Mouse (Mus musculus) ES-Bruce4 (cell line): Measurements from ENCODE around the gene Tssk2. TPM values are rescaled to one million over a fixed set of nuclear protein-coding genes. Genes with fewer than 3 reads are reported as not detected.

Experiments
- H3K27ac ChIP-seq: 2 replicates; pipeline ENCODE4 v1.5.1; 2012; ENCODE audit warnings: low read length, inconsistent platforms; ENCODE audit not compliant: insufficient read depth
- H3K27me3 ChIP-seq: 2 replicates; pipeline ENCODE4 v1.6.1; 2012; ENCODE audit warnings: mild to moderate bottlenecking, low read length, inconsistent platforms; ENCODE audit not compliant: control insufficient read depth, poor library complexity, insufficient read depth, severe bottlenecking
- H3K36me3 ChIP-seq: 2 replicates; pipeline ENCODE4 v1.6.1; 2012; ENCODE audit warnings: inconsistent platforms, mild to moderate bottlenecking, low read length, moderate library complexity; ENCODE audit not compliant: control insufficient read depth, poor library complexity, insufficient read depth, severe bottlenecking
- H3K4me1 ChIP-seq: one replicate; pipeline ENCODE4 v1.8.1; 2011; ENCODE audit warnings: low read length; ENCODE audit not compliant: control insufficient read depth, insufficient read depth
- H3K4me3 ChIP-seq: 2 replicates; pipeline ENCODE4 v1.5.1; 2011; ENCODE audit warnings: low read depth, mild to moderate bottlenecking, low read length
- H3K9ac ChIP-seq: 2 replicates; pipeline ENCODE4 v1.6.1; 2012; ENCODE audit warnings: low read depth, mild to moderate bottlenecking, inconsistent platforms; ENCODE audit not compliant: poor library complexity, severe bottlenecking
- H3K9me3 ChIP-seq: replicated peaks from 2 replicates; pipeline ENCODE4 v1.6.1; 2012; ENCODE audit warnings: mild to moderate bottlenecking, low read length, inconsistent platforms; ENCODE audit not compliant: control insufficient read depth, poor library complexity, insufficient read depth, severe bottlenecking
- CTCF ChIP-seq: IDR thresholded peaks from one replicate; pipeline ENCODE4 v1.8.1; 2011; ENCODE audit warnings: low read depth, low read length
- EP300 ChIP-seq: IDR thresholded peaks from 2 replicates; pipeline ENCODE4 v1.6.1; 2011; ENCODE audit warnings: low read depth, low read length; ENCODE audit not compliant: insufficient read depth
- POLR2A ChIP-seq: IDR thresholded peaks from one replicate; pipeline ENCODE4 v1.8.1; 2011; ENCODE audit warnings: low read length; ENCODE audit not compliant: insufficient read depth
- polyA plus RNA-seq: library from polyadenylated mRNA; stranded (reverse); fragments of >200 nt; gene quantifications from 2 replicates; pipeline ENCODE4 v1.2.4, GENCODE M21; 2011; ENCODE audit warnings: low read depth; ENCODE audit not compliant: missing spikeins, insufficient read depth, insufficient read length

Gene Tssk2
- polyA plus RNA-seq, 1 experiment = not detected

GRCm38 (mm10) chr16:17911052-17911595, 12.7 kb downstream of the Tssk2 start, which contains the start of gene Ess2:
Gene Ess2, minus strand, starts transcription at chr16:17911348.
- peaks cover 11% of the 10 kb centered on the region; the same call in 1 of the 2 replicates for H3K27me3 ChIP-seq
- peaks cover 4% of the 10 kb centered on the region; the same call in 1 of the 2 replicates for H3K36me3 ChIP-seq
- H3K4me1 ChIP-seq = no peaks in the 10 kb centered on the region
- no peaks in the 10 kb centered on the region for H3K9me3 ChIP-seq
- no peak within 1 kb of the TSS for H3K27ac ChIP-seq
- TF ChIP-seq POLR2A (no peak), EP300 (no peak), CTCF (peak; percentile 48)
- H3K4me3 ChIP-seq = peak within 1 kb of the TSS; percentile 88
- peak within 1 kb of the TSS; percentile 81 for H3K9ac ChIP-seq

- Histone ChIP-seq H3K27me3 (peaks cover 11% of the 10 kb centered on the region; the same call in 1 of the 2 replicates), H3K9ac (peak within 1 kb of the TSS; percentile 60), H3K4me3 (peak within 1 kb of the TSS; percentile 71), H3K4me1 (no peaks in the 10 kb centered on the region), H3K36me3 (no peaks in the 10 kb centered on the region), H3K27ac (no peak within 1 kb of the TSS), H3K9me3 (no peaks in the 10 kb centered on the region)
- TF ChIP-seq EP300 = no peak
- TF ChIP-seq POLR2A = no peak
- no peak for TF ChIP-seq CTCF
These were observed 16.1 kb downstream of the Tssk2 start, which contains the start of gene Gsc2 for GRCm38 (mm10) chr16:17914307-17915249. Gene Gsc2, minus strand, starts transcription at chr16:17915059.

GRCm38 (mm10) chr16:17920586-17920985, 22.1 kb downstream of the Tssk2 start:
- no peaks in the 10 kb centered on the region for H3K9me3 ChIP-seq
- H3K9ac ChIP-seq = peak overlapping the region; percentile 61
- peak overlapping the region; percentile 10 for H3K4me3 ChIP-seq
- H3K27me3 ChIP-seq = peaks cover 5% of the 10 kb centered on the region; the same call in 1 of the 2 replicates
- H3K36me3 ChIP-seq = peaks cover 4% of the 10 kb centered on the region
- no peaks in the 10 kb centered on the region for H3K4me1 ChIP-seq
- TF ChIP-seq EP300 (no peak), CTCF (no peak), POLR2A (no peak)
- no peak overlapping the region for H3K27ac ChIP-seq

GRCm38 (mm10) chr16:17921325-17922162, 23.1 kb downstream of the Tssk2 start:
- Histone ChIP-seq H3K9ac (peak overlapping the region; percentile 61), H3K9me3 (no peaks in the 10 kb centered on the region), H3K36me3 (peaks cover 9% of the 10 kb centered on the region), H3K4me3 (peak overlapping the region; percentile 82), H3K4me1 (no peaks in the 10 kb centered on the region), H3K27me3 (no peaks in the 10 kb centered on the region), H3K27ac (peak overlapping the region; percentile 86)
- TF ChIP-seq EP300 (no peak), POLR2A (peak; percentile 27)

- Histone ChIP-seq H3K27me3 (no peaks in the 10 kb centered on the region), H3K4me1 (no peaks in the 10 kb centered on the region), H3K36me3 (peaks cover 9% of the 10 kb centered on the region), H3K9me3 (no peaks in the 10 kb centered on the region), H3K9ac (peak overlapping the region; percentile 61), H3K4me3 (peak overlapping the region; percentile 81), H3K27ac (no peak overlapping the region)
- TF ChIP-seq POLR2A = no peak
- TF ChIP-seq EP300 = no peak
- TF ChIP-seq CTCF = no peak
These were observed 23.7 kb downstream of the Tssk2 start for GRCm38 (mm10) chr16:17922163-17922538.
